Mouse (Mus musculus): ENCODE measurements around the gene Acvr1b. TPM values are rescaled to one million over a fixed set of nuclear protein-coding genes. Genes with fewer than 3 reads are reported as not detected.

Gene Acvr1b
- total RNA-seq (2021) = 10 to 100 TPM; 18.5 to 19.9 TPM
- long read RNA-seq, experiment 1, partial matches to known transcripts = 0 of 1 reads
- long read RNA-seq, experiment 1, other reads (novel, unspliced or antisense) = 1 of 1 reads
- long read RNA-seq, experiment 2, partial matches to known transcripts = 1 of 3 reads
- long read RNA-seq, experiment 2, other reads (novel, unspliced or antisense) = 2 of 3 reads

- peak; percentile 76 to 83 for DNase-seq (ENCODE audit: low spot score in 2 of 2)
Observed at GRCm38 (mm10) chr15:101173421-101174211, at the start of gene Acvr1b. TSS of gene Acvr1b (plus strand) at chr15:101174067.

- no peak for DNase-seq (ENCODE audit: low spot score in 2 of 2)
Observed at GRCm38 (mm10) chr15:101125561-101125960, 48.3 kb upstream of the Acvr1b start.

DNA sequence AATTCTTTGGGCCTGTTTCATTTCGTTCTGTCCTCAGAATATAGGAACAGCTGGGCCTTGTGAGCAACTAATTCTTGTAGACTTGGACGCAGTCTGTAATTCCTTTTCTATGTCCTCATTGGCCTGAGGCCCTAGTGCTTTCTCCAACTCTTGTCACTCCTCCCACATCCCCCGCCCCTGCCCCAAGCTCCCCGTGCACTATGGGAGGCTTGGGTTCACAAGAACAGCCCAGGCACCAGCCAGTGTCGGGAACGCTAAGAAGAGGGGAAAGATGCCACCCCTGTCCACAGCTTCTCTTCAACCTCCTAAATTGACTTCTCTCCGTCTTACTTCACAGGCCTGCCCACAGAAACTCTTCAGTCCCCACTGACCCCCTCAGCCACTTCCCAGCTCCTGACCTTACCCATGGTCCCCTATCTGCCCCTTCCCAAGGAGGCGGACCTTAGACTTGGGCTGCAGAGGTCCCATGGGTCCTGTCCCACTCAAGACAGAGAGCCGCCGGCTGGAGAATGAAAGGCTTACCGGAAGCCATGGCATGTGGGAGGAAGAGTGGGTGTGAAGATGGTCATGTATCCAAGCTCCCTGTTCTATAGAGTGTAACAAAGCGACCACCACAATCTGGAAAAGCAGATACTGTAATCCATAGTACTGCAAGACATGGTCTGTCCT is 46.9 kb upstream of the Acvr1b start:
- no peak for DNase-seq (ENCODE audit: low spot score in 2 of 2)

GRCm38 (mm10) chr15:101128181-101129089 is 45.4 kb upstream of the Acvr1b start, which contains the start of gene Acvrl1:
TSS of gene Acvrl1 (plus strand) at chr15:101128522.
- DNase-seq (ENCODE audit: low spot score in 2 of 2) = no peak

DNA sequence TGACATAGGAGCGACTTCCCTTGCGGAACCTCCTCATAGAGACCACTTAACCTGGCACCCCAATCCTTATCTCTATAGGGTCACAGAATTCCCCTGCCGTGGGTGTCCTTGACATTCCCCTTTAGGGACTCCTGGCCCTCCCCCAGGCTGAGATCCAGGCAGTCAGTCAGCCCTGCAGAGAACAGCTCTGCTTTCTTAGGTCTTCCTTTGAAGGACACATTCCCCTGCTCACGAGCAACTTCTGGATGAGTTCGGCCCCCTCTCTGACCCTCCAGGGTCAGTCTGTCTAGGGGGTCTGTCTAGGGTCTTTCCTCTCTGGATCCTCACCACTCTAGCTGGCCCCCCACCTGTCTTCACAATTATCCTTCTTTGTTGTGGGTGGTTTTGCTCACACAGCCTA is 44.5 kb upstream of the Acvr1b start:
- no peak for DNase-seq (ENCODE audit: low spot score in 2 of 2)

DNA sequence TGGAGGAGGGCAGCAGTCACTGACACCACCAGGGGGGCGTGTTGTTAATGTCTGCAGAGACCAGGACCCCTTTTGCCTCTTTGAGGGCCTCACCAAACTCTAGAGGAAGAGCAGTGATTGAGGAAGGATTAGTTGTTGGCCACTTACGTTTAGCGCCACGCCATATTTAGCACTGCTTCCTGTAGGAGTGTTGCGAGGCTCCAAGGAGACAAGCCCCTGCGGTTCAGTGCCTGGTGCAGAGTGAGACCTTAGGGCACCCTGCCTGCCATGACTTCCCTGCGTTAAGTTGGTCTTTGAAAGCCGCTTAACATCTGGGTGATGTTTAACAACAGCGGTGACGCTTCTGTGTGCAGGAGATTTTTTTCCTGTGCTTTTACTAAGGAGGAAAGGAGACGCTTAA is 42.4 kb upstream of the Acvr1b start:
- DNase-seq (ENCODE audit: low spot score in 2 of 2) = no peak

GRCm38 (mm10) chr15:101132041-101132440 is 41.8 kb upstream of the Acvr1b start:
- no peak for DNase-seq (ENCODE audit: low spot score in 2 of 2)

DNA sequence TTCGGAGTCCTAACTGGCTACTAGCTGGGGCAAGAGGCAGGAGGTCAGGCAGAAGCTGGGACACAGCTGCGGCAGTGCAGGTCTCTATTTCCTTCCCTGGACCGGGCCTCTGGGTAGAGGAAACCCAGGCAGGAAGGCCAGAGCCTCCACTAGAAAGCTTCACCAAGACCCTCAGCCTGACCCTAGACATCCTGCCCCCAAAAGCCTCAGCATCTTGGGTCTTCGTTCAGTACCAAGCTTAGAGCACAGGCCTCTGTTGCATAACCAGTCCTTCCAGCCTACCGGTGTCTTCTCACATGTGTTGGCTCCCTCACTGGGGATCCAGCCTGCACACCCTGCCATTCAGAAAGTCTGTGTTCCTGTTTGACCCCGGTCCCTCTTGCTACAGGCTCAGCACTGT is 41.1 kb upstream of the Acvr1b start:
- DNase-seq (ENCODE audit: low spot score in 2 of 2) = no peak

- DNase-seq (ENCODE audit: low spot score in 2 of 2) = no peak
Observed at GRCm38 (mm10) chr15:101133993-101134704, 39.7 kb upstream of the Acvr1b start.

DNA sequence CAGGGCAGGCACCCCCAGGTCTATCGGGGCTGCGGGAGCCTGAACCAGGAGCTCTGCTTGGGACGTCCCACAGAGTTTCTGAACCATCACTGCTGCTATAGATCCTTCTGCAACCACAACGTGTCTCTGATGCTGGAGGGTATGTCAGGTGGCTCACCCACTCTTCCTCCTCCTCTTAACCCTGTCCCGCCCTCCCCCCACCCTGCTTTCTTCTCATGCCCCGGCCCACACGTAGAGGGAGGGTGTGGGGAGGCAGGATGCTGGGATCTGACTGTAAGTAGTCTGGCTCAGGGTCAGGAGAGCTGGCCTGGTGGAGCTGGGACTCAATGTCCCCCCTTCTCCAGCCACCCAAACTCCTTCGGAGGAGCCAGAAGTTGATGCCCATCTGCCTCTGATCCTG is 38.5 kb upstream of the Acvr1b start:
- DNase-seq (ENCODE audit: low spot score in 2 of 2) = no peak

- no peak for DNase-seq (ENCODE audit: low spot score in 2 of 2)
Observed at GRCm38 (mm10) chr15:101137455-101137854, 36.4 kb upstream of the Acvr1b start.

GRCm38 (mm10) chr15:101138675-101139074 is 35.2 kb upstream of the Acvr1b start:
- no peak for DNase-seq (ENCODE audit: low spot score in 2 of 2)

GRCm38 (mm10) chr15:101139885-101140284 is 34.0 kb upstream of the Acvr1b start:
- no peak for DNase-seq (ENCODE audit: low spot score in 2 of 2)

DNA sequence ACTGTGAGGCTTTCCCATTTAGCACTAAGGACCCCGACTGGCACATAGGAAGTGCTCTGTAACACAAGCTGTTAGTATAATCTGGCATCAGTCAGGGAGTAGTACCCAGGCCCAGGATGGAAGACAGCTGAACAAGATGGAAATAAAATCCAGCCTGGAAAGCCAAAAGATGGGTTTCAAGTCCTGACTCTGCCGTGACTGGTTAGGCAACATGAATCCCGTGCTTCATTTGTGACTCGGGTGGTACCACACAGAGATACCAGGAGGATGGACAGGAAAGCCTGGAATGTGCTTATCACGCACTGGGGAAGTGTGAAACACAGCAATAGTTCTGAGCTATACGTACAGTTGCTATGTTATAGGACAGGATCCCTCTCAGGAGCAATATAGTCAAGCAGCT is 33.3 kb upstream of the Acvr1b start:
- DNase-seq (ENCODE audit: low spot score in 2 of 2) = no peak

DNA sequence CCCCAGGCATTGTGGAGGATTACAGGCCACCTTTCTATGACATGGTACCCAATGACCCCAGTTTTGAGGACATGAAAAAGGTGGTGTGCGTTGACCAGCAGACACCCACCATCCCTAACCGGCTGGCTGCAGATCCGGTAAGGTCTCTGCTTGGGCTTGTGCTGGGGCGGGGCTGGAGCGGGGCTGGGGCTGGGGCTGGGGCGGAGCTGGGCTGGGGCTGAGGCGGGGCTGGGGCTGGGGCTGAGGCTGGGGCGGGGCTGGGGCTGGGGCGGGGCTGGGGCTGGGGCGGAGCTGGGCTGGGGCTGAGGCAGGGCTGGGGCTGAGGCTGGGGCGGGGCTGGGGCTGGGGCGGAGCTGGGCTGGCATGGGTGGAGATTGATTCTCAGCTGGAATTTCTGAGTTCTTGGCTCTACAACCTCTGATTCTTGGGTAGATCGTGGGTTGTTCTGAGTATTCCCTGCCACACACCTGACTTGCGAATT is 32.8 kb upstream of the Acvr1b start:
- DNase-seq (ENCODE audit: low spot score in 2 of 2) = no peak

DNA sequence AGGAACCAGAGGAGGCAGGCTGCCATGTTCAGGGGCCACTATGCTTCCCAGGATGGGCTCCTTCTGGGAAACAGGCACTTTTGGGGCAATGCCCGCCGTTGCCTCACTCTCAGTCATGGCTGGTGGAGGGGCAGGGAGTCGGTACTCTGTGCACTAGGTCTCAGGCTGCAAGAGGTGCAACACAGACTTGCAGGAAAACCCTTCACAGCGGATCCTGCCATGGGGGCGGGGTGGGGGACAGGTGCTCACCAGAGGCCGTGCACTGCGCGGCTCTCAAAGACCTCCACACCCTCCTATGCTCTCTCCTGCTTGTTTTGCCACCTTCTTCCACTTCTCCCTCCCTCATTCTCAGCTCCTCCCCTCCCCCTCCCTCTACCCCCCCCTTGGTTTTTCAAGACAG is 31.2 kb upstream of the Acvr1b start:
- no peak for DNase-seq (ENCODE audit: low spot score in 2 of 2)

DNA sequence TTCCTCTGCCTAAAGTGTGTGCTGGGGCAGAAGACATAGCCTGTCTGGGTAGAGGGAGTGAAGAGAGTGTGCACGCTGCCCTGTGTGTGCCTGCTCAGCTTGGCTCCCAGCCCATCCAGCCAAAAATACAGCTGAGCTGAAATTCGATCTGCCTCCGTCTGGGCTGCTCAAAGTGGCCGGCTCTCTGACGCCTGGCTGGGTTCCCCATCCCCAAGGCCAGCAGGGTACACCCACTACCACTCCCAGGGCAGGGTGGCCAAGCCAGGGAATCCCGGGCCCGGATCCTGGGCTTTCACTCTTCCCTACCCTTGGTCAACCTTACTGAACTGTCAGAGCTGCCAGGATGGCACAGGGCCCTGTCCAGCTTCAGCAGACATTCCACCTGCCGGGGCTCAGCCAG is 30.4 kb upstream of the Acvr1b start:
- no peak for DNase-seq (ENCODE audit: low spot score in 2 of 2)

DNA sequence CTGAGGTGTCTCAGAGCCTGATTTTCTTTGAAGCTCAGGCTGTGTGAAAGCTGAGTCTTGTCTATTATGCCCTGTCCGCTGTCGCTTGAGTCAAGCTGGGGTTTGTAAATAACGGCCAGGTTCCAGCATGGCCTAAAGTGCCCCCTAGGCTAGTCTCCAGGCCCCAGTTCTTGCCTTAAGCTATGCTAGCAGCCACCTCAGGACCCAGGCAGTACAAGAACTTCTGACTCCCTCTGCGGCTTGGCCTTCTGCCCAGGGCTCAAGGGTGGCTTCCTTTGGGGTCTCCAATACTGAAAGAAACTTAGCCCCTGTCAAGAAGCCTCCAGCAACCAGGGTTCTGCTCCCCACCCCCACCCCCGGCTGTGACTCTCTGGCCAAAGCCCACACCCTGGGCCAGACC is 29.7 kb upstream of the Acvr1b start:
- DNase-seq (ENCODE audit: low spot score in 2 of 2) = no peak

- DNase-seq (ENCODE audit: low spot score in 2 of 2) = no peak
Observed at GRCm38 (mm10) chr15:101144779-101145178, 29.1 kb upstream of the Acvr1b start.

DNA sequence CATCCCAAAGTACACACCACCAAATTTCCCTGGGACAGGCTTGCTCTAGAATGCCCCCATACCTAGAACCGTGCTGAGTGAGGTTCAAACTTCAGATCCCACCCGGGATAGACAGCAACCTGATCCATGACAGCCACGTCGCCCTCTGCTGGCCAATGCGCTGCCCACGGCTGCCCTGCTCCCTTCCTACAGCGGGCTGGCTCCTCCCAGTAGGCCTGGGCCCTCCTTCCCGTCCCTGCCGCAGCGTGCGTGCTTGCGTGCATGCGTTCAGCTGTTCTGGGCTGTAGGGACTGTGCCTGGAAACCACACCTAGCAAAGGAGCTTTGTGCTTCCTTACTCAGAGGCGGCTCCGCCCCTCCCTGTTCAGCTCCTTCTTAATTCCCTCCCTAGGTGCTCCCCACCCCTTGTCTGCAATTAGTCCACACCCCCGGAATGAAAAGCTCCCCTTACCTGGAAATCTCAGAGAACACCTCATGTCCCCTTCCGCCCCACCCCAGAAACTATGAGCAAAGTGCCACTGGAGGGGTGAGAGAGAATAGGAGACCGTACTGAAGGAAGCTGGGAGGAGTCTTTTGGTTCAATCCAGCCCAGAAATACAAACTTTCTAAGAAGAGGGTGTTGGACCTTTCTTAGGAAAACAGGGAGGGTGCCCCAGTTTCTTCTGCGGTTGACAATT is 28.3 kb upstream of the Acvr1b start:
- DNase-seq (ENCODE audit: low spot score in 2 of 2) = peak; percentile 88 to 91
